Mouse (Mus musculus) embryo, embryonic 10 days (tissue): ENCODE measurements around the gene Arl15.

ENCODE experiments used
- DNase-seq: peaks from one replicate; pipeline ENCODE4 v3.0.0-alpha.2; 2015; ENCODE audit warnings: low spot score

The Arl15 gene

GRCm38 (mm10) chr13:113871853-113872252 is 77.5 kb downstream of the Arl15 start:
- no peak for DNase-seq

- DNase-seq, result no peak
Observed at GRCm38 (mm10) chr13:113875724-113876123, 81.4 kb downstream of the Arl15 start.

- peak; percentile 87 for DNase-seq
Observed at GRCm38 (mm10) chr13:113877420-113877819, 83.1 kb downstream of the Arl15 start.

GRCm38 (mm10) chr13:113878571-113878970 is 84.3 kb downstream of the Arl15 start:
- DNase-seq, result no peak

GRCm38 (mm10) chr13:113879651-113880327 is 85.5 kb downstream of the Arl15 start:
- peak; percentile 74 for DNase-seq

GRCm38 (mm10) chr13:113880564-113881171 is 86.4 kb downstream of the Arl15 start:
- peak; percentile 76 for DNase-seq

- no peak for DNase-seq
Observed at GRCm38 (mm10) chr13:113882959-113883358, 88.7 kb downstream of the Arl15 start.

- no peak for DNase-seq
Observed at GRCm38 (mm10) chr13:113887090-113887489, 92.8 kb downstream of the Arl15 start.

- DNase-seq, result no peak
Observed at GRCm38 (mm10) chr13:113888126-113888525, 93.8 kb downstream of the Arl15 start.

GRCm38 (mm10) chr13:113888704-113889103 is 94.4 kb downstream of the Arl15 start:
- DNase-seq, result peak; percentile 45

- no peak for DNase-seq
Observed at GRCm38 (mm10) chr13:113889140-113890055, 95.1 kb downstream of the Arl15 start.

GRCm38 (mm10) chr13:113896684-113897083 is 102.4 kb downstream of the Arl15 start:
- DNase-seq, result no peak

GRCm38 (mm10) chr13:113897498-113897897 is 103.2 kb downstream of the Arl15 start:
- no peak for DNase-seq

GRCm38 (mm10) chr13:113897951-113898350 is 103.6 kb downstream of the Arl15 start:
- DNase-seq, result no peak

- DNase-seq, result no peak
Observed at GRCm38 (mm10) chr13:113901001-113901545, 106.8 kb downstream of the Arl15 start.

GRCm38 (mm10) chr13:113903255-113903654 is 109.0 kb downstream of the Arl15 start:
- no peak for DNase-seq

GRCm38 (mm10) chr13:113911986-113912519 is 117.7 kb downstream of the Arl15 start:
- no peak for DNase-seq

- DNase-seq, result peak; percentile 63
Observed at GRCm38 (mm10) chr13:113914551-113914971, 120.3 kb downstream of the Arl15 start.

GRCm38 (mm10) chr13:113915700-113916099 is 121.4 kb downstream of the Arl15 start:
- no peak for DNase-seq

- DNase-seq, result no peak
Observed at GRCm38 (mm10) chr13:113916761-113917160, 122.5 kb downstream of the Arl15 start.

- no peak for DNase-seq
Observed at GRCm38 (mm10) chr13:113917376-113917775, 123.1 kb downstream of the Arl15 start.

- DNase-seq, result peak; percentile 81
Observed at GRCm38 (mm10) chr13:113917868-113918411, 123.6 kb downstream of the Arl15 start.
